Mouse (Mus musculus): ENCODE results near the gene Tshz2.
A peak's percentile ranks its signal among the peaks of the same experiment; 100 is the strongest.
"Not testable (repeated sequence)": the region's sequence is repeated elsewhere in the genome, so short reads cannot be mapped to it uniquely, and the experiment has no call there.

Gene Tshz2

DNA sequence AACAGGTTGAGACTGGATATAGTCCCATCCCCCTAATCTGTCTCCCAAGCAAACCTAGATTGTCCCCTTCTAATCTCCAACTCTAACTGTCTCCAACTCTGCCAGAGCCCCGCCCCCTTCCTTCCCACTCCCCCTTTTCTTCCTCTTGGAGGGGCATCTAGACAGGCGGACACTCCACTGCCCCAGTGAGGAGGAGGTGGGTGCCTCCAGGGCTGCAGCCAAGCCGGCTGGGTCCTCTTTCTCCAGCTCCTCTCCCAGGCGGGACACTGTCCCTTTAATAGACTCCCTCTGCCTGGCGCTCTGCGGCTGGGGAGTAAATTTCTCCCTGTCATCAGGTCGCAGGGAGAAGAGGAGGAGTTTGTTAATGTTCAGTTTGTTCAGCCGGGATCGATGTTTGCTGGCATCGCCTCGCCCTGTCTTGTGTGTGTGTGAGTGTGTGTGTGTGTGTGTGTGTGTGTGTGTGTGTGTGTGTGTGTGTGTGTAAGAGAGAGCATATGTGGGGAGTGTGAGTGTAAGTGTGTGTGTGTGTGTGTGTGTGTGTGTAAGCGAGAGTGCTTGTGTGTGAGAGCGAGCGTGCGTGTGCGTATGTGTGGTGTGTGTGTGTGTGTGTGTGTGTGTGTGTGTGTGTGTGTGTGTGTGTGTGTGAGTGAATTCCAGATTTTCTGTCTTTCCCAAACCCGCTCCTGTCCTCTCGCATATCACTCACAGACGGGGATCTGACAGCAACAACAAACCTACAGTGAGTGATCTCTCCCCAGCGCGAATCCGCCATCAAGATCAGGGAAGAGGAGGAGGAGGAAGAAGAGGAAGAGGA is at the start of gene Tshz2:
Gene Tshz2, plus strand, starts transcription at position 676 of the 814 bp plus-strand sequence.
- DNase-seq (ENCODE audit: low spot score), result peak; percentile 70

- no peak for DNase-seq (ENCODE audit: low spot score)
These were observed 49.3 kb upstream of the Tshz2 start for GRCm38 (mm10) chr2:169583476-169583875.

- no peak for DNase-seq (ENCODE audit: low spot score)
These were observed 47.9 kb upstream of the Tshz2 start for GRCm38 (mm10) chr2:169584745-169585456.

- no peak for DNase-seq (ENCODE audit: low spot score)
These were observed 47.1 kb upstream of the Tshz2 start for GRCm38 (mm10) chr2:169585631-169586285.

- no peak for DNase-seq (ENCODE audit: low spot score)
These were observed 46.1 kb upstream of the Tshz2 start for GRCm38 (mm10) chr2:169586688-169587087.

DNA sequence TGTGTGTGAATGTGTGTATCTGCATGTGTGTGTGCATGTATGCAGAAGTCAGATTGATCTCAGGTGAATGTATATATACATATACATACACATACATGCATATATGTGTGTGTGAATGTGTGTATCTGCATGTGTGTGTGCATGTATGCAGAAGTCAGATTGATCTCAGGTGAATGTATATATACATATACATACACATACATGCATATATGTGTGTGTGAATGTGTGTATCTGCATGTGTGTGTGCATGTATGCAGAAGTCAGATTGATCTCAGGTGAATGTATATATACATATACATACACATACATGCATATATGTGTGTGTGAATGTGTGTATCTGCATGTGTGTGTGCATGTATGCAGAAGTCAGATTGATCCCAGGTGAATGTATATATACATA is 45.2 kb upstream of the Tshz2 start, which contains the start of gene Gm11011:
Gene Gm11011, minus strand, starts transcription at position 101 of the 400 bp plus-strand sequence.
- not testable (repeated sequence) for DNase-seq (ENCODE audit: low spot score)

DNA sequence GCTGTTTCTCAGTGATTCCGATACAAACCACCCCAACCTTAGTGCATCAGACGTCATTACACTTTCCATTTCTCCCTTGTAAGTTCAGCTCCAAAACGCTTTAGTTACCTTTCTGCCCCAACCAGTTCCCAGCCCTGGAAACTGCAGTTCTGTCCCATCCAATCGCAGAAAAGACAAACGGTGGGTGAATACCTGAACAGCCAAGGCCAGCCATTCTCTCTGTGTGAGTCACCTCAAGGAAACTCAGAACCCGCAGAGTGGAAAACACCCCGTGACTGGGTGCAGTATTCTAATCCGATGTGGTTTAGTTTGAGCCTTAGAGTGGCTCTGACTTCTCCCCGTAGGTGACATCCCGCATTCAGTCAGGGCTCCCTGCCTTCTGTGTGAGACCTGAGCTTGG is 43.1 kb upstream of the Tshz2 start:
- DNase-seq (ENCODE audit: low spot score), result no peak

GRCm38 (mm10) chr2:169590412-169590811 is 42.4 kb upstream of the Tshz2 start:
- DNase-seq (ENCODE audit: low spot score), result no peak

DNA sequence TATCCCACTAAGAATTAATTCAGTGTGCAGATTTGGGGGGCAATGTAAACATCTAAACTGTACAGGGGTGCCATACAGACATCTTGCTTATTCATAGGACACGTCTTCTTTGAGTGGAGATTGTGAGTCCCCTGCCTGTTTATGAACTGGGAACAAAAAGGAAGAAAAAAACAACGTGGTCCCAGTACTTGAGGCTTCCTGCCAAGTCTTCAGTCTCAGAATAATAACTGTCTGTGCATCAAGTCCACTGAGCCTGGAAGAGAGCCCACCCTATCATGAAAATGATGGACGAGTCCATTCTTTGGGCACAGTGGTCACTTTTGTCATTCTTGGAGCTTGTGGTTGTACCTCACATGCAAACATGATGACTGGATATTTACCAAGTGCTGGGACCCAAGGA is 39.1 kb upstream of the Tshz2 start:
- no peak for DNase-seq (ENCODE audit: low spot score)

- no peak for DNase-seq (ENCODE audit: low spot score)
These were observed 35.5 kb upstream of the Tshz2 start for GRCm38 (mm10) chr2:169597357-169597756.

DNA sequence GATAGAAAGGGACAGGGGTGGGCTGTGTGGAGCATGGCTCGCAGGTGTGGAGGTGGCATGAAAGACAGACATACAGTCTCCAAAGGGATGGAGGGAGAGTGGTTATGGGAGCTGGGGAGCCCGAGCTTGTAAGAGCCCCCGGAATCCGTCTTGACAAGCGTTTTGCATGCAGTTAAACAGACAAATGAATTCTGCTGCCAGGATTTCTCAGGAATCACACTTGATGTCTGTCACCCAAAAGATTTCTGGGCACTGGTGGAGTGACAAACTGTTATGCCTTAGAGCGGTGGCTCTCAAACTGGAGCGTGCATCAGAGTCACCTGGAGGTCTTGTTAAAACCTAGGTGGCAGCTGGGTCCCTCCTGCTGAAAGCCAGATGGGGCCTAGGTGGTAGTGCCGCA is 34.8 kb upstream of the Tshz2 start:
- DNase-seq (ENCODE audit: low spot score), result no peak

GRCm38 (mm10) chr2:169599591-169599990 is 33.2 kb upstream of the Tshz2 start:
- no peak for DNase-seq (ENCODE audit: low spot score)

GRCm38 (mm10) chr2:169600163-169600562 is 32.6 kb upstream of the Tshz2 start:
- DNase-seq (ENCODE audit: low spot score), result no peak

GRCm38 (mm10) chr2:169606901-169607678 is 25.7 kb upstream of the Tshz2 start:
- DNase-seq (ENCODE audit: low spot score), result no peak

DNA sequence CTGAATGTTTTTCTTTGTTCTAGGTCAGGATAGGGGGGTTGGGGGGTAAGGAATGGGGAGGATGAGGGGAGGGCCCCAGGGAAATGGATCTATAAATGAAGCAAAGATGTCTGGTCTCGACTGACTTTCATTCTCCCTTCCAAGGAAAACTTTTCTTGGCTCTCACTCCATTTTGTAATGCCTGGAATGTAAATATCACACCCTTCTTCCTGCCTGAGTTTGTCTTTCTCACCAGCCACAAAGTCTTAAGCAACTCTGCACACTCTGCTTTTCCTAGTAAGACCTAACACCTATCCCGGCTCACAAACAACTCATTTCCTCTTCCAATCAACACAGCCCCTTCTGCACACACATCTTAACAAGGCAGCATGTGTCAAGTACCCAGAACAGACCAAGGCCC is 25.0 kb upstream of the Tshz2 start:
- no peak for DNase-seq (ENCODE audit: low spot score)

- no peak for DNase-seq (ENCODE audit: low spot score)
These were observed 22.9 kb upstream of the Tshz2 start for GRCm38 (mm10) chr2:169609956-169610355.

- DNase-seq (ENCODE audit: low spot score), result no peak
These were observed 21.9 kb upstream of the Tshz2 start for GRCm38 (mm10) chr2:169610882-169611281.

DNA sequence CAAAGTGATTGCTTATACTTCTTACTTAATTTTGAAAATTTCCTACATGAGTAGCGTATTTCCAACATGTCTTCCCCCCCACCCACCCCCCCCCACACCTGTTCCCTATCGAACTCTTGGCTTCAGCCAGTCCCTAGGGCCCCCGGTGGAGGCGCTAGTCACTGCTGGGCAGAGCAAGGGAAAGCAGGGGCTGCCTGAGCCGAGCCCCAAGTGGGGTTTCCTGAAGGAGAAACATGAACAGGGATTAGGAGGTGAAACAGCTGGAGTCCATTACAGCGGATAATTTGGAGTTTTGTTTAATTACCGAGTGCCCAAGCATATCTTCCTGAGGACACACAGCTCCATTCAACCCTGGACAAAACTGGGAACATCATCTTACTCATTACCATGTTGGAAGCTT is 21.3 kb upstream of the Tshz2 start:
- no peak for DNase-seq (ENCODE audit: low spot score)

DNA sequence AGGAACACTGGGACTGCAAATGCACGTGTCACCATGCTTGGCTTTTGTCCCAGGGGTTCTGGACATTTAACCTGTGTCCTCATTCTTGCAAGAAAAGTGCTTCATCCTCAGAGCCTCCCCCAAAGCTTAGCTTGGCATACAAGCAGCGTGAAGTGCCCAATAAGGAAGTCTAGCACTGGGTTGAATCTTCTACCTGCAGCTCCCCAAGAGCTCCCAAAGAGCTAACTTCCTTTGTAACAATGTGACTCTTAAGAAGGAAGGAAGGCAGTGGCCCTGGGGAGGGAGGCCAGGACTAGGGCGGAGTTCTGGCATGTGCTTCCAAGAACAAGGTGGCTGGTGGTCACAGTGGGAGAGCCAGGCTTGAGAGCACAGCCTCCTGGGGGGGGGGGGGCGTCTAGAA is 18.1 kb upstream of the Tshz2 start:
- DNase-seq (ENCODE audit: low spot score), result no peak

- no peak for DNase-seq (ENCODE audit: low spot score)
These were observed 16.8 kb upstream of the Tshz2 start for GRCm38 (mm10) chr2:169615998-169616397.

DNA sequence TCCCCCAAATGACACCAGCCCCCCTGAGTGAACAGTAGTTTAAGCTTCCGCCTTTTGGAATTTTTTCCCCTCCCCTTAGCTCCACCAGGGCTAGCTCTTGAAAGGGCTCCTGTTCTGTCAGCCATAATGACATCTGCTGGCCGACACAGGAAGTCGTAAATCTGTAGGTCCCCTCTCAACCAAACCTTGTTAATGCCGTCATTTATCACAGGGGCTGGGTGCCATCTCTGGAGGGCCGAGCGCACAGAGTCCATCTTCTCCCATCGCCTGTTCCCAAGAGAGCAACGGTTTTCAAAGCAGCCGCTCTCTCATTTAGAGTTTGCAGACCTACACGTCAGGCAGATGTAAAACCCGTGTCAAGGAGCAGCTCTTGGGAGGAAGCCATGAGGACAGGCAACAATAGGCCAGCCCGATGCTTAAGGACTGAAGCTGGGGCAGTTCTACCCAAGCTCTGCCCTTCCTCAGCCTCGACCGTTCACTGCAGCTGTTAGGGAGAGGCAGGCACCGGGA is 11.6 kb upstream of the Tshz2 start:
- peak; percentile 35 for DNase-seq (ENCODE audit: low spot score)

DNA sequence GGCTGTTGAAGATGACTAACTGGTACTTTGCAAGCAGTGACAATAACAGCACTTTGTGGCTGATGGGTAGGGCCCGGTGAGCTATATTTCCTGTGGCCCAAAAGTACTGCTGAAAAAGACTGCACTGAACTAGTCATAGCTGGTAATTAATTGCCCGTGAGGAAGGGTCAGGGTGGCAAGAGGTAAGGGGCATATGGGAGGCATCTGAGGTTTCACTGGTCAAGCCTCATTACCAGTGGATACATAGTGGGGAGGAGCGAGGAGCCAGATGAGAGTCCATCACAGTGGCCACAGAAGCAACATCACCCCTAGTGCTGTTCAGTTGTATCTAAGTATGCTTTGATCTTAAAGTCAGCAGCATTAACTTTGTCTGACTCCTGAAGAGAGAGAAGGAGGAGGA is 2.7 kb upstream of the Tshz2 start:
- DNase-seq (ENCODE audit: low spot score), result no peak

Data from ovary, postnatal 36 days (tissue).